Mouse (Mus musculus) megakaryocyte, embryonic 14.5 days (primary cell): ENCODE measurements at regions not wholly inside any gene's neighbourhood (a gene's known extent, or its start where the extent isn't known, plus 50 kb on each side); places are given as distances from the start of the nearest gene placed in this dataset.

Source experiments
- FLI1 ChIP-seq: IDR thresholded peaks from 2 replicates; pipeline ENCODE4 v1.6.1; 2012; ENCODE audit warnings: low read length, inconsistent platforms, mixed read lengths
- GATA1 ChIP-seq: IDR thresholded peaks from 3 replicates; pipeline ENCODE4 v1.6.1; 2012; ENCODE audit warnings: mixed read lengths, low read length, inconsistent platforms, borderline replicate concordance

- TF ChIP-seq GATA1 (no peak), FLI1 (no peak)
Observed at GRCm38 (mm10) chr6:100437980-100438379, 150.7 kb upstream of the Rybp start.
